Mouse (Mus musculus): ENCODE results near the gene Ston1. TPM values are rescaled to one million over a fixed set of nuclear protein-coding genes. Genes with fewer than 3 reads are reported as not detected.

The Ston1 gene
- polyA plus RNA-seq, 1 experiment from 2014 or later: 2.4 TPM

- H3K36me3 ChIP-seq (replicated peaks): no peaks in the 10 kb centered on the region
- no peaks in the 10 kb centered on the region for H3K9me3 ChIP-seq
- H3K9ac ChIP-seq: peak overlapping the region; percentile 25; the same call in 1 of the 2 replicates
- WGBS: 12% methylated on average over 11 of the region's 11 CpGs
- H3K27ac ChIP-seq: peak overlapping the region; percentile 84
- ATAC-seq (ENCODE audit: low FRiP score): peak; percentile 76
- peaks cover 37% of the 10 kb centered on the region for H3K4me1 ChIP-seq
- H3K4me2 ChIP-seq: no peak overlapping the region
- H3K4me3 ChIP-seq (replicated peaks): no peak overlapping the region
- H3K27me3 ChIP-seq: no peaks in the 10 kb centered on the region
Measured at GRCm38 (mm10) chr17:88629931-88630553, 32.6 kb downstream of the Ston1 start.

- no peaks in the 10 kb centered on the region for H3K9me3 ChIP-seq
- H3K4me3 ChIP-seq (replicated peaks): no peak overlapping the region
- H3K27ac ChIP-seq: peak overlapping the region; percentile 84
- H3K4me1 ChIP-seq: peaks cover 37% of the 10 kb centered on the region
- H3K36me3 ChIP-seq (replicated peaks): no peaks in the 10 kb centered on the region
- no peak overlapping the region for H3K4me2 ChIP-seq
- no peaks in the 10 kb centered on the region for H3K27me3 ChIP-seq
- H3K9ac ChIP-seq: no peak overlapping the region
- peak; percentile 33; the same call in 1 of the 2 replicates for ATAC-seq (ENCODE audit: low FRiP score)
- 69% methylated on average over 3 of the region's 3 CpGs for WGBS
Measured at GRCm38 (mm10) chr17:88630554-88630948, 33.1 kb downstream of the Ston1 start.

GRCm38 (mm10) chr17:88632631-88633030, 35.1 kb downstream of the Ston1 start:
- WGBS: 99% methylated on average over 3 of the region's 3 CpGs
- Histone ChIP-seq H3K27me3 (no peaks in the 10 kb centered on the region), H3K9me3 (no peaks in the 10 kb centered on the region), H3K36me3 (replicated peaks) (no peaks in the 10 kb centered on the region), H3K4me3 (replicated peaks) (no peak overlapping the region), H3K4me2 (no peak overlapping the region), H3K9ac (no peak overlapping the region), H3K4me1 (peaks cover 28% of the 10 kb centered on the region), H3K27ac (no peak overlapping the region)
- ATAC-seq (ENCODE audit: low FRiP score): no peak

- Histone ChIP-seq H3K27me3 (no peaks in the 10 kb centered on the region), H3K4me2 (no peak overlapping the region), H3K4me1 (peaks cover 5% of the 10 kb centered on the region; the same call in 1 of the 2 replicates), H3K36me3 (replicated peaks) (no peaks in the 10 kb centered on the region), H3K27ac (no peak overlapping the region), H3K9me3 (no peaks in the 10 kb centered on the region), H3K9ac (no peak overlapping the region), H3K4me3 (replicated peaks) (no peak overlapping the region)
- WGBS: 87% methylated on average over 14 of the region's 14 CpGs
- ATAC-seq (ENCODE audit: low FRiP score): no peak
Measured at GRCm38 (mm10) chr17:88636076-88636475, 38.6 kb downstream of the Ston1 start.

GRCm38 (mm10) chr17:88636587-88636986, 39.1 kb downstream of the Ston1 start:
- Histone ChIP-seq H3K9me3 (no peaks in the 10 kb centered on the region), H3K4me2 (no peak overlapping the region), H3K27ac (no peak overlapping the region), H3K27me3 (no peaks in the 10 kb centered on the region), H3K36me3 (replicated peaks) (no peaks in the 10 kb centered on the region), H3K4me1 (peaks cover under 1% of the 10 kb centered on the region; the same call in 1 of the 2 replicates), H3K4me3 (replicated peaks) (no peak overlapping the region), H3K9ac (no peak overlapping the region)
- WGBS: 63% methylated on average over 12 of the region's 12 CpGs
- ATAC-seq (ENCODE audit: low FRiP score): no peak

- H3K4me2 ChIP-seq: no peak overlapping the region
- H3K9ac ChIP-seq: no peak overlapping the region
- ATAC-seq (ENCODE audit: low FRiP score): peak; percentile 57; the same call in 1 of the 2 replicates
- no peaks in the 10 kb centered on the region for H3K27me3 ChIP-seq
- WGBS: 24% methylated on average over 6 of the region's 6 CpGs
- no peaks in the 10 kb centered on the region; the same call in 1 of the 2 replicates for H3K36me3 ChIP-seq (replicated peaks)
- H3K4me3 ChIP-seq (replicated peaks): no peak overlapping the region
- H3K27ac ChIP-seq: no peak overlapping the region
- H3K4me1 ChIP-seq: no peaks in the 10 kb centered on the region
- no peaks in the 10 kb centered on the region for H3K9me3 ChIP-seq
Measured at GRCm38 (mm10) chr17:88641012-88641411, 43.5 kb downstream of the Ston1 start.

- WGBS: 92% methylated on average over 8 of the region's 8 CpGs
- Histone ChIP-seq H3K27ac (no peak overlapping the region), H3K27me3 (no peaks in the 10 kb centered on the region), H3K9me3 (no peaks in the 10 kb centered on the region), H3K4me1 (no peaks in the 10 kb centered on the region), H3K4me3 (replicated peaks) (no peak overlapping the region), H3K4me2 (no peak overlapping the region), H3K9ac (no peak overlapping the region), H3K36me3 (replicated peaks) (no peaks in the 10 kb centered on the region; the same call in 1 of the 2 replicates)
- no peak for ATAC-seq (ENCODE audit: low FRiP score)
Measured at GRCm38 (mm10) chr17:88641836-88642235, 44.4 kb downstream of the Ston1 start.

- 94% methylated on average over 7 of the region's 7 CpGs for WGBS
Measured at GRCm38 (mm10) chr17:88644876-88645275, 47.4 kb downstream of the Ston1 start.

GRCm38 (mm10) chr17:88645299-88645698, 47.8 kb downstream of the Ston1 start:
- no peak for ATAC-seq (ENCODE audit: low FRiP score)
- H3K4me1 ChIP-seq: no peaks in the 10 kb centered on the region
- 92% methylated on average over 11 of the region's 11 CpGs for WGBS

More at GRCm38 (mm10) chr17:88644876-88645275, 47.4 kb downstream of the Ston1 start:
- H3K27me3 ChIP-seq: no peaks in the 10 kb centered on the region
- H3K9ac ChIP-seq: no peak overlapping the region
- H3K4me1 ChIP-seq: no peaks in the 10 kb centered on the region
- H3K36me3 ChIP-seq (replicated peaks): no peaks in the 10 kb centered on the region; the same call in 1 of the 2 replicates
- ATAC-seq (ENCODE audit: low FRiP score): no peak
- H3K27ac ChIP-seq: no peak overlapping the region
- no peak overlapping the region for H3K4me3 ChIP-seq (replicated peaks)
- H3K4me2 ChIP-seq: no peak overlapping the region
- H3K9me3 ChIP-seq: no peaks in the 10 kb centered on the region

GRCm38 (mm10) chr17:88647149-88647548, 49.7 kb downstream of the Ston1 start:
- Histone ChIP-seq H3K9me3 (no peaks in the 10 kb centered on the region), H3K4me3 (replicated peaks) (no peak overlapping the region), H3K4me1 (no peaks in the 10 kb centered on the region), H3K9ac (no peak overlapping the region), H3K27ac (no peak overlapping the region), H3K36me3 (replicated peaks) (no peaks in the 10 kb centered on the region; the same call in 1 of the 2 replicates), H3K4me2 (no peak overlapping the region), H3K27me3 (no peaks in the 10 kb centered on the region)
- 87% methylated on average over 3 of the region's 3 CpGs for WGBS
- ATAC-seq (ENCODE audit: low FRiP score): no peak

More at GRCm38 (mm10) chr17:88645299-88645698, 47.8 kb downstream of the Ston1 start:
- Histone ChIP-seq H3K4me3 (replicated peaks) (no peak overlapping the region), H3K4me2 (no peak overlapping the region), H3K27ac (no peak overlapping the region), H3K9me3 (no peaks in the 10 kb centered on the region), H3K9ac (no peak overlapping the region), H3K27me3 (no peaks in the 10 kb centered on the region), H3K36me3 (replicated peaks) (no peaks in the 10 kb centered on the region; the same call in 1 of the 2 replicates)

- no peaks in the 10 kb centered on the region for H3K36me3 ChIP-seq (replicated peaks)
- H3K4me1 ChIP-seq: peaks cover 6% of the 10 kb centered on the region
- no peak overlapping the region for H3K27ac ChIP-seq
- peak; percentile 36; the same call in 1 of the 2 replicates for ATAC-seq (ENCODE audit: low FRiP score)
- no peak overlapping the region for H3K4me2 ChIP-seq
- WGBS: 5% methylated on average over 9 of the region's 9 CpGs
- H3K9me3 ChIP-seq: no peaks in the 10 kb centered on the region
- H3K27me3 ChIP-seq: peaks cover 6% of the 10 kb centered on the region; the same call in 1 of the 2 replicates
- H3K9ac ChIP-seq: no peak overlapping the region
- no peak overlapping the region for H3K4me3 ChIP-seq (replicated peaks)
Measured at GRCm38 (mm10) chr17:88652010-88652409, 54.5 kb downstream of the Ston1 start.

GRCm38 (mm10) chr17:88652702-88653374, 55.4 kb downstream of the Ston1 start:
- WGBS: 18% methylated on average over 21 of the region's 21 CpGs
- ATAC-seq (ENCODE audit: low FRiP score): peak; percentile 75
- H3K9me3 ChIP-seq: no peaks in the 10 kb centered on the region
- H3K4me1 ChIP-seq: peaks cover 6% of the 10 kb centered on the region
- no peak overlapping the region for H3K4me3 ChIP-seq (replicated peaks)
- H3K27ac ChIP-seq: no peak overlapping the region
- H3K27me3 ChIP-seq: peaks cover 6% of the 10 kb centered on the region; the same call in 1 of the 2 replicates
- H3K36me3 ChIP-seq (replicated peaks): no peaks in the 10 kb centered on the region
- H3K9ac ChIP-seq: no peak overlapping the region
- H3K4me2 ChIP-seq: peak overlapping the region; percentile 10; the same call in 1 of the 2 replicates

Measured in forebrain, embryonic 12.5 days (tissue).